Mouse (Mus musculus) kidney, adult 8-10 months (tissue): ENCODE data around the gene Cda.

ENCODE experiments used
- DNase-seq, 2 experiments: peaks; one replicate each; pipeline ENCODE4 v3.0.0; 2022

The Cda gene

GRCm38 (mm10) chr4:138303011-138303410, 64.8 kb downstream of the Cda start:
- DNase-seq: no peak

GRCm38 (mm10) chr4:138301271-138301780, 66.5 kb downstream of the Cda start:
- DNase-seq: no peak

- DNase-seq: no peak
These were observed 73.7 kb downstream of the Cda start for GRCm38 (mm10) chr4:138293949-138294550.

- DNase-seq: no peak
These were observed 74.4 kb downstream of the Cda start for GRCm38 (mm10) chr4:138293261-138293948.

- no peak for DNase-seq
These were observed 75.8 kb downstream of the Cda start for GRCm38 (mm10) chr4:138292028-138292427.

- DNase-seq: no peak
These were observed 79.1 kb downstream of the Cda start for GRCm38 (mm10) chr4:138288691-138289090.
